Mouse (Mus musculus) kidney, postnatal 0 days (tissue): ENCODE data around the gene Ylpm1. TPM values are rescaled to one million over a fixed set of nuclear protein-coding genes. Genes with fewer than 3 reads are reported as not detected.

Source experiments
- ATAC-seq: fragments of 200-750 bp; cut with Nextera tagmentation; replicated peaks from 2 replicates; pipeline ENCODE4 v1.8.0; 2017; ENCODE audit warnings: low read depth, moderate number of reproducible peaks, moderate TSS enrichment, moderate library complexity; ENCODE audit not compliant: low FRiP score
- DNase-seq: peaks from one replicate; pipeline ENCODE4 v3.0.0-alpha.2; 2016; ENCODE audit warnings: low spot score
- H3K27ac ChIP-seq: fragments of 300-500 bp; sonication (generic); 2 replicates; pipeline ENCODE4 v1.5.1; 2014; ENCODE audit warnings: mild to moderate bottlenecking
- H3K27me3 ChIP-seq: fragments of 300-500 bp; sonication (generic); 2 replicates; pipeline ENCODE4 v1.6.1; 2014; ENCODE audit warnings: low read length, mixed read lengths; ENCODE audit not compliant: insufficient read depth
- H3K36me3 ChIP-seq: fragments of 300-500 bp; sonication (generic); 2 replicates; pipeline ENCODE4 v1.6.1; 2014; ENCODE audit warnings: low read length, mixed read lengths; ENCODE audit not compliant: insufficient read depth
- H3K4me1 ChIP-seq: fragments of 300-500 bp; sonication (generic); replicated peaks from 2 replicates; pipeline ENCODE4 v1.6.1; 2014; ENCODE audit warnings: antibody characterized with exemption, low read length, mixed read lengths; ENCODE audit not compliant: insufficient read depth
- H3K4me2 ChIP-seq: fragments of 300-500 bp; sonication (generic); 2 replicates; pipeline ENCODE4 v1.6.1; 2014; ENCODE audit warnings: mild to moderate bottlenecking, low read length, moderate library complexity, mixed read lengths
- H3K4me3 ChIP-seq: fragments of 300-500 bp; sonication (generic); replicated peaks from 2 replicates; pipeline ENCODE4 v1.5.1; 2014; ENCODE audit warnings: low read depth, low read length
- H3K9ac ChIP-seq: fragments of 300-500 bp; sonication (generic); 2 replicates; pipeline ENCODE4 v1.6.1; 2014; ENCODE audit warnings: low read depth, low read length
- H3K9me3 ChIP-seq: fragments of 300-500 bp; sonication (generic); replicated peaks from 2 replicates; pipeline ENCODE4 v1.6.1; 2016; ENCODE audit warnings: low read length, inconsistent platforms, mixed read lengths
- CTCF ChIP-seq: IDR thresholded peaks from 2 replicates; pipeline ENCODE4 v1.5.1; 2016; ENCODE audit warnings: antibody characterized with exemption, low read depth, mild to moderate bottlenecking, moderate library complexity
- WGBS: fragments of 180-500 bp; shearing (Covaris S2); extraction: QIAGEN DNeasy Blood & Tissue Kit; methylation state at CpG from one replicate; pipeline ENCODE4 v1.1.7; 2014; 5-methylcytosine and 5-hydroxymethylcytosine counted together
- polyA plus RNA-seq: library from polyadenylated mRNA; unstranded; fragments of >200 nt; fragmentation: Nextera tagmentation; extraction: Ambion mirVana; gene quantifications from 2 replicates; pipeline ENCODE4 v1.2.1, GENCODE M21; 2015

Ylpm1 gene
- polyA plus RNA-seq, 1 experiment from 2014 or later, result 19.7 TPM

GRCm38 (mm10) chr12:85007021-85007420 is 10.9 kb downstream of the Ylpm1 start:
- no peak overlapping the region for H3K9ac ChIP-seq
- H3K4me3 ChIP-seq, result no peak overlapping the region
- no peak for TF ChIP-seq CTCF
- no peak overlapping the region for H3K4me2 ChIP-seq
- DNase-seq (no peak), ATAC-seq (no peak)
- no peaks in the 10 kb centered on the region for H3K4me1 ChIP-seq
- H3K9me3 ChIP-seq, result no peaks in the 10 kb centered on the region
- no peaks in the 10 kb centered on the region for H3K27me3 ChIP-seq
- H3K27ac ChIP-seq, result no peak overlapping the region
- H3K36me3 ChIP-seq, result no peaks in the 10 kb centered on the region

GRCm38 (mm10) chr12:85009776-85010175 is 13.7 kb downstream of the Ylpm1 start:
- Histone ChIP-seq H3K4me2 (no peak overlapping the region), H3K9me3 (no peaks in the 10 kb centered on the region), H3K27me3 (no peaks in the 10 kb centered on the region), H3K4me1 (no peaks in the 10 kb centered on the region), H3K27ac (no peak overlapping the region), H3K9ac (no peak overlapping the region), H3K36me3 (peaks cover 10% of the 10 kb centered on the region; the same call in 1 of the 2 replicates), H3K4me3 (no peak overlapping the region)
- TF ChIP-seq CTCF, result no peak
- DNase-seq, result no peak
- ATAC-seq, result no peak
- 63% methylated on average over 1 of the region's 1 CpGs for WGBS

GRCm38 (mm10) chr12:85010541-85010940 is 14.4 kb downstream of the Ylpm1 start:
- DNase-seq (no peak), ATAC-seq (no peak)
- WGBS, result 91% methylated on average over 2 of the region's 2 CpGs
- Histone ChIP-seq H3K9me3 (no peaks in the 10 kb centered on the region), H3K36me3 (peaks cover 17% of the 10 kb centered on the region), H3K4me2 (no peak overlapping the region), H3K4me1 (no peaks in the 10 kb centered on the region), H3K27ac (no peak overlapping the region), H3K9ac (no peak overlapping the region), H3K27me3 (no peaks in the 10 kb centered on the region), H3K4me3 (no peak overlapping the region)
- no peak for TF ChIP-seq CTCF

- Histone ChIP-seq H3K4me2 (no peak overlapping the region), H3K9me3 (no peaks in the 10 kb centered on the region), H3K36me3 (peaks cover 25% of the 10 kb centered on the region), H3K9ac (no peak overlapping the region), H3K27ac (no peak overlapping the region), H3K4me3 (no peak overlapping the region), H3K4me1 (no peaks in the 10 kb centered on the region), H3K27me3 (no peaks in the 10 kb centered on the region)
- WGBS, result 93% methylated on average over 2 of the region's 2 CpGs
- TF ChIP-seq CTCF, result no peak
- no peak for DNase-seq
- ATAC-seq, result no peak
Measured at GRCm38 (mm10) chr12:85012185-85012584, 16.1 kb downstream of the Ylpm1 start.

GRCm38 (mm10) chr12:85022071-85022470 is 25.9 kb downstream of the Ylpm1 start:
- no peaks in the 10 kb centered on the region for H3K9me3 ChIP-seq
- no peak for TF ChIP-seq CTCF
- no peak for ATAC-seq
- no peak for DNase-seq
- no peak overlapping the region for H3K4me3 ChIP-seq
- no peak overlapping the region for H3K9ac ChIP-seq
- H3K4me1 ChIP-seq, result no peaks in the 10 kb centered on the region
- no peak overlapping the region for H3K27ac ChIP-seq
- no peaks in the 10 kb centered on the region for H3K27me3 ChIP-seq
- WGBS, result 92% methylated on average over 1 of the region's 1 CpGs
- peaks cover 4% of the 10 kb centered on the region; the same call in 1 of the 2 replicates for H3K36me3 ChIP-seq
- no peak overlapping the region for H3K4me2 ChIP-seq

- Histone ChIP-seq H3K9ac (no peak overlapping the region), H3K4me1 (no peaks in the 10 kb centered on the region), H3K4me2 (no peak overlapping the region), H3K9me3 (no peaks in the 10 kb centered on the region), H3K27ac (no peak overlapping the region), H3K27me3 (no peaks in the 10 kb centered on the region), H3K36me3 (peaks cover 27% of the 10 kb centered on the region), H3K4me3 (no peak overlapping the region)
- 99% methylated on average over 2 of the region's 2 CpGs for WGBS
- ATAC-seq, result no peak
- DNase-seq, result peak; percentile 16
- peak; percentile 57 for TF ChIP-seq CTCF
Measured at GRCm38 (mm10) chr12:85032710-85033109, 36.6 kb downstream of the Ylpm1 start.

- Histone ChIP-seq H3K4me3 (no peak overlapping the region), H3K4me1 (no peaks in the 10 kb centered on the region), H3K4me2 (0 out of 2 replicates have a peak overlapping the region, but pooled peaks have one; percentile 1), H3K36me3 (peaks cover 40% of the 10 kb centered on the region), H3K27ac (0 out of 2 replicates have a peak overlapping the region, but pooled peaks have one; percentile 2), H3K9ac (no peak overlapping the region), H3K9me3 (no peaks in the 10 kb centered on the region), H3K27me3 (no peaks in the 10 kb centered on the region)
- no peak for ATAC-seq
- TF ChIP-seq CTCF, result no peak
- peak; percentile 1 for DNase-seq
- WGBS, result 40% methylated on average over 6 of the region's 6 CpGs
Measured at GRCm38 (mm10) chr12:85051218-85051617, 55.1 kb downstream of the Ylpm1 start.
